Mouse (Mus musculus) limb, embryonic 10.5 days (tissue): Measurements from ENCODE around the gene Castor2. TPM values are rescaled to one million over a fixed set of nuclear protein-coding genes. Genes with fewer than 3 reads are reported as not detected.

Source experiments
- DNase-seq: peaks from one replicate; pipeline ENCODE4 v3.0.0-alpha.2; 2017; ENCODE audit warnings: low spot score
- H3K27ac ChIP-seq: fragments of 300-500 bp; sonication (generic); 2 replicates; pipeline ENCODE4 v1.5.1; 2016; ENCODE audit warnings: mild to moderate bottlenecking
- H3K27me3 ChIP-seq: fragments of 300-500 bp; sonication (generic); 2 replicates; pipeline ENCODE4 v1.6.1; 2016; ENCODE audit warnings: low read depth, mild to moderate bottlenecking; ENCODE audit not compliant: poor library complexity, severe bottlenecking
- H3K36me3 ChIP-seq: fragments of 300-500 bp; sonication (generic); 2 replicates; pipeline ENCODE4 v1.6.1; 2016; ENCODE audit warnings: mild to moderate bottlenecking, moderate library complexity
- H3K4me1 ChIP-seq: fragments of 300-500 bp; sonication (generic); 2 replicates; pipeline ENCODE4 v1.6.1; 2016
- H3K4me3 ChIP-seq: fragments of 300-500 bp; sonication (generic); 2 replicates; pipeline ENCODE4 v1.5.1; 2016; ENCODE audit warnings: mild to moderate bottlenecking, moderate library complexity
- H3K9me3 ChIP-seq: fragments of 300-500 bp; sonication (generic); replicated peaks from 2 replicates; pipeline ENCODE4 v1.6.1; 2016; ENCODE audit warnings: mild to moderate bottlenecking
- WGBS: fragments of 180-500 bp; shearing (Covaris S2); methylation state at CpG from one replicate; pipeline ENCODE4 v1.1.7; 2016; 5-methylcytosine and 5-hydroxymethylcytosine counted together
- polyA plus RNA-seq: library from polyadenylated mRNA; unstranded; fragments of >200 nt; fragmentation: Nextera tagmentation; extraction: Ambion mirVana; gene quantifications from 2 replicates; pipeline ENCODE4 v1.2.1, GENCODE M21; 2016

Gene Castor2
- polyA plus RNA-seq, 1 experiment from 2014 or later = 10.6 TPM

GRCm38 (mm10) chr5:134115639-134116259 is 16.2 kb downstream of the Castor2 start:
- Histone ChIP-seq H3K4me1 (peaks cover 9% of the 10 kb centered on the region), H3K36me3 (peaks cover 26% of the 10 kb centered on the region; the same call in 1 of the 2 replicates), H3K4me3 (no peak overlapping the region), H3K9me3 (no peaks in the 10 kb centered on the region), H3K27ac (no peak overlapping the region), H3K27me3 (no peaks in the 10 kb centered on the region)
- no peak for DNase-seq
- 91% methylated on average over 7 of the region's 7 CpGs for WGBS

GRCm38 (mm10) chr5:134118798-134119407 is 19.4 kb downstream of the Castor2 start:
- 92% methylated on average over 15 of the region's 15 CpGs for WGBS
- no peaks in the 10 kb centered on the region for H3K9me3 ChIP-seq
- H3K4me3 ChIP-seq = no peak overlapping the region
- 0 out of 2 replicates have a peak overlapping the region, but pooled peaks have one; percentile 42 for H3K27ac ChIP-seq
- peaks cover 9% of the 10 kb centered on the region for H3K4me1 ChIP-seq
- DNase-seq = no peak
- peaks cover 14% of the 10 kb centered on the region; the same call in 1 of the 2 replicates for H3K36me3 ChIP-seq
- H3K27me3 ChIP-seq = no peaks in the 10 kb centered on the region

GRCm38 (mm10) chr5:134119481-134120120 is 20.1 kb downstream of the Castor2 start:
- H3K4me3 ChIP-seq = no peak overlapping the region
- no peak for DNase-seq
- no peaks in the 10 kb centered on the region for H3K27me3 ChIP-seq
- peaks cover 14% of the 10 kb centered on the region; the same call in 1 of the 2 replicates for H3K36me3 ChIP-seq
- H3K4me1 ChIP-seq = peaks cover 9% of the 10 kb centered on the region
- 47% methylated on average over 10 of the region's 10 CpGs for WGBS
- no peaks in the 10 kb centered on the region for H3K9me3 ChIP-seq
- H3K27ac ChIP-seq = peak overlapping the region; percentile 42; the same call in 1 of the 2 replicates

- Histone ChIP-seq H3K27ac (no peak overlapping the region), H3K36me3 (peaks cover 14% of the 10 kb centered on the region; the same call in 1 of the 2 replicates), H3K4me3 (no peak overlapping the region), H3K27me3 (no peaks in the 10 kb centered on the region), H3K9me3 (no peaks in the 10 kb centered on the region), H3K4me1 (peaks cover 9% of the 10 kb centered on the region)
- 87% methylated on average over 3 of the region's 3 CpGs for WGBS
- DNase-seq = no peak
Observed at GRCm38 (mm10) chr5:134120135-134120534, 20.6 kb downstream of the Castor2 start.

GRCm38 (mm10) chr5:134121138-134121892 is 21.8 kb downstream of the Castor2 start:
- no peaks in the 10 kb centered on the region for H3K9me3 ChIP-seq
- no peak for DNase-seq
- H3K4me1 ChIP-seq = peaks cover 9% of the 10 kb centered on the region
- H3K27ac ChIP-seq = no peak overlapping the region
- peaks cover 18% of the 10 kb centered on the region; the same call in 1 of the 2 replicates for H3K36me3 ChIP-seq
- 78% methylated on average over 9 of the region's 9 CpGs for WGBS
- no peaks in the 10 kb centered on the region for H3K27me3 ChIP-seq
- H3K4me3 ChIP-seq = no peak overlapping the region

GRCm38 (mm10) chr5:134121893-134122259 is 22.4 kb downstream of the Castor2 start:
- DNase-seq = no peak
- no peaks in the 10 kb centered on the region for H3K27me3 ChIP-seq
- H3K4me3 ChIP-seq = no peak overlapping the region
- H3K9me3 ChIP-seq = no peaks in the 10 kb centered on the region
- peaks cover 23% of the 10 kb centered on the region for H3K36me3 ChIP-seq
- WGBS = 78% methylated on average over 4 of the region's 4 CpGs
- H3K4me1 ChIP-seq = peaks cover 9% of the 10 kb centered on the region
- H3K27ac ChIP-seq = no peak overlapping the region

- H3K27ac ChIP-seq = no peak overlapping the region
Observed at GRCm38 (mm10) chr5:134123846-134124245, 24.3 kb downstream of the Castor2 start.

GRCm38 (mm10) chr5:134126232-134126631 is 26.7 kb downstream of the Castor2 start:
- 83% methylated on average over 2 of the region's 2 CpGs for WGBS
- H3K9me3 ChIP-seq = no peaks in the 10 kb centered on the region

More at GRCm38 (mm10) chr5:134123846-134124245, 24.3 kb downstream of the Castor2 start:
- Histone ChIP-seq H3K4me3 (no peak overlapping the region), H3K4me1 (peaks cover 14% of the 10 kb centered on the region), H3K36me3 (peaks cover 22% of the 10 kb centered on the region), H3K9me3 (no peaks in the 10 kb centered on the region), H3K27me3 (no peaks in the 10 kb centered on the region)
- DNase-seq = no peak
- WGBS = 83% methylated on average over 6 of the region's 6 CpGs

GRCm38 (mm10) chr5:134131586-134131985 is 32.1 kb downstream of the Castor2 start:
- DNase-seq = no peak
- Histone ChIP-seq H3K27ac (no peak overlapping the region), H3K9me3 (no peaks in the 10 kb centered on the region), H3K4me1 (peaks cover 10% of the 10 kb centered on the region), H3K27me3 (no peaks in the 10 kb centered on the region), H3K36me3 (peaks cover 52% of the 10 kb centered on the region), H3K4me3 (no peak overlapping the region)
- 58% methylated on average over 4 of the region's 4 CpGs for WGBS

More at GRCm38 (mm10) chr5:134126232-134126631, 26.7 kb downstream of the Castor2 start:
- no peak overlapping the region for H3K27ac ChIP-seq
- H3K27me3 ChIP-seq = no peaks in the 10 kb centered on the region
- DNase-seq = no peak
- H3K36me3 ChIP-seq = peaks cover 22% of the 10 kb centered on the region
- H3K4me3 ChIP-seq = no peak overlapping the region
- peaks cover 10% of the 10 kb centered on the region for H3K4me1 ChIP-seq

GRCm38 (mm10) chr5:134136022-134136421 is 36.5 kb downstream of the Castor2 start:
- peaks cover 64% of the 10 kb centered on the region for H3K36me3 ChIP-seq
- WGBS = 93% methylated on average over 12 of the region's 12 CpGs

GRCm38 (mm10) chr5:134137933-134138332 is 38.4 kb downstream of the Castor2 start:
- peaks cover 73% of the 10 kb centered on the region for H3K36me3 ChIP-seq
- DNase-seq = no peak
- 93% methylated on average over 5 of the region's 5 CpGs for WGBS

More at GRCm38 (mm10) chr5:134136022-134136421, 36.5 kb downstream of the Castor2 start:
- Histone ChIP-seq H3K4me3 (no peak overlapping the region), H3K9me3 (no peaks in the 10 kb centered on the region), H3K27me3 (no peaks in the 10 kb centered on the region), H3K27ac (no peak overlapping the region), H3K4me1 (no peaks in the 10 kb centered on the region)
- DNase-seq = no peak

GRCm38 (mm10) chr5:134139429-134139828 is 39.9 kb downstream of the Castor2 start:
- no peak for DNase-seq
- no peaks in the 10 kb centered on the region for H3K9me3 ChIP-seq
- H3K4me3 ChIP-seq = no peak overlapping the region
- H3K4me1 ChIP-seq = no peaks in the 10 kb centered on the region
- peaks cover 67% of the 10 kb centered on the region for H3K36me3 ChIP-seq
- no peak overlapping the region for H3K27ac ChIP-seq
- H3K27me3 ChIP-seq = no peaks in the 10 kb centered on the region
- 92% methylated on average over 6 of the region's 6 CpGs for WGBS

More at GRCm38 (mm10) chr5:134137933-134138332, 38.4 kb downstream of the Castor2 start:
- Histone ChIP-seq H3K4me3 (no peak overlapping the region), H3K27ac (no peak overlapping the region), H3K4me1 (no peaks in the 10 kb centered on the region), H3K9me3 (no peaks in the 10 kb centered on the region), H3K27me3 (no peaks in the 10 kb centered on the region)
